In genomic region chr9:67735426-67735825, GRCm38 (mm10) we compare ENCODE assay signal across 9 mouse cellular contexts. TPM values are rescaled to one million over a fixed set of nuclear protein-coding genes. Genes with fewer than 3 reads are reported as not detected.
DNase-seq lines count a peak whose midpoint lies in the region; ATAC-seq lines count a peak whose summit lies in the region.
"Had no signal": no experiment of that assay in that cellular context is flagged by ENCODE, and none has a peak within 500 bp of the region (broad histone marks: within the 10 kb centered on the region; RNA-seq: fewer than 3 reads in every experiment).

No protein-coding gene starts in this region.

- H3K36me3 ChIP-seq in hindbrain, embryonic 14.5 days (replicated peaks; ENCODE audit: control insufficient read depth, insufficient read depth): no peaks in the 10 kb centered on the region
- H3K36me3 ChIP-seq in hindbrain, embryonic 13.5 days: no peaks in the 10 kb centered on the region
- H3K36me3 ChIP-seq: neural tube, embryonic 12.5 days had no signal

- H3K9ac ChIP-seq in hindbrain, embryonic 14.5 days: no peak overlapping the region
- no peak overlapping the region for H3K9ac ChIP-seq in hindbrain, embryonic 13.5 days
- H3K9ac ChIP-seq: neural tube, embryonic 12.5 days had no signal

- no peak overlapping the region for H3K4me3 ChIP-seq in hindbrain, embryonic 14.5 days (replicated peaks; ENCODE audit: low read length)
- no peak overlapping the region for H3K4me3 ChIP-seq in hindbrain, embryonic 13.5 days
- H3K4me3 ChIP-seq: neural tube, embryonic 12.5 days had no signal

- H3K4me2 ChIP-seq in hindbrain, embryonic 14.5 days (replicated peaks): no peak overlapping the region
- H3K4me2 ChIP-seq in hindbrain, embryonic 13.5 days: no peak overlapping the region
- H3K4me2 ChIP-seq: neural tube, embryonic 12.5 days had no signal

- 50% methylated on average over 11 of the region's 11 CpGs for WGBS in hindbrain, embryonic 14.5 days
- WGBS in hindbrain, embryonic 13.5 days: 54% methylated on average over 11 of the region's 11 CpGs

- no peaks in the 10 kb centered on the region for H3K9me3 ChIP-seq in hindbrain, embryonic 14.5 days (ENCODE audit: control insufficient read depth, low read length)
- H3K9me3 ChIP-seq in hindbrain, embryonic 13.5 days: no peaks in the 10 kb centered on the region
- H3K9me3 ChIP-seq: neural tube, embryonic 12.5 days had no signal

- H3K27me3 ChIP-seq in hindbrain, embryonic 14.5 days (ENCODE audit: control insufficient read depth, insufficient read depth, low read length): no peaks in the 10 kb centered on the region
- H3K27me3 ChIP-seq in hindbrain, embryonic 13.5 days: no peaks in the 10 kb centered on the region
- H3K27me3 ChIP-seq: neural tube, embryonic 12.5 days had no signal

- no peak overlapping the region for H3K27ac ChIP-seq in hindbrain, embryonic 14.5 days
- H3K27ac ChIP-seq in hindbrain, embryonic 13.5 days: no peak overlapping the region
- H3K27ac ChIP-seq: neural tube, embryonic 12.5 days had no signal

- peak; percentile 35 for DNase-seq in hindbrain, embryonic 14.5 days (ENCODE audit: low spot score)
- DNase-seq in 3T3-L1 (ENCODE audit: low read depth, low spot score) (peak; percentile 13), R1 (ENCODE audit: low read depth, low spot score) (peak; percentile 83)
- peak; percentile 69 for DNase-seq in heart, postnatal 4 days

- ATAC-seq in hindbrain, embryonic 14.5 days (ENCODE audit: low FRiP score): no peak
- no peak for ATAC-seq in hindbrain, embryonic 13.5 days (ENCODE audit: low FRiP score)
- ATAC-seq in common myeloid progenitor, adult 5-6 weeks (replicated peaks; ENCODE audit: low read depth, poor library complexity, severe bottlenecking): peak; percentile 39; the same call in 1 of the 2 replicates
- ATAC-seq in megakaryocyte progenitor cell, adult 5-6 weeks (replicated peaks; ENCODE audit: poor library complexity): peak; percentile 63; the same call in 1 of the 2 replicates
- ATAC-seq in inflammation-experienced regulatory T-cells, adult 6 months: no peak

- H3K4me1 ChIP-seq in hindbrain, embryonic 14.5 days (replicated peaks; ENCODE audit: control insufficient read depth, insufficient read depth, low read length): no peaks in the 10 kb centered on the region
- no peaks in the 10 kb centered on the region for H3K4me1 ChIP-seq in hindbrain, embryonic 13.5 days (replicated peaks)
- H3K4me1 ChIP-seq: neural tube, embryonic 12.5 days had no signal

RNA-seq across cellular contexts. Expression of gene C2cd4b, which starts 23.8 kb away (rescaled TPM):
- 0.80 and 2.1 TPM in 2 replicates for polyA plus RNA-seq in hindbrain, embryonic 14.5 days (2014; fragmentation: Nextera tagmentation; extraction: Ambion mirVana)
- 0.35 and 0.49 TPM in 2 replicates for polyA plus RNA-seq in hindbrain, embryonic 13.5 days (2015; fragmentation: Nextera tagmentation; extraction: Ambion mirVana)
- not detected in 2 replicates for total RNA-seq in common myeloid progenitor, adult 5-6 weeks (2017)
- total RNA-seq in heart, postnatal 4 days (2021): 1 to 10 TPM in 1 of 2 experiments, under 1 TPM in 1; 0.92 to 1.4 TPM
- not detected in 2 replicates for total RNA-seq in megakaryocyte progenitor cell, adult 5-6 weeks (2015)
- total RNA-seq in megakaryocyte progenitor cell, adult 5-6 weeks (2017): not detected in 2 replicates
- not detected for polyA plus RNA-seq in inflammation-experienced regulatory T-cells, adult 6 months (2017; shearing (Covaris generic))

Comparison
In these comparisons a context has a peak if more than half of its experiments do, and no peak if none do; other contexts are left out.
1. ATAC-seq: peak in common myeloid progenitor, adult 5-6 weeks (single experiment) and megakaryocyte progenitor cell, adult 5-6 weeks (single experiment); none in hindbrain, embryonic 14.5 days (single experiment), hindbrain, embryonic 13.5 days (single experiment) and inflammation-experienced regulatory T-cells, adult 6 months (single experiment).
2. DNase-seq: peak in every context shown above with its lines; median percentile 83 in R1; 69 in heart, postnatal 4 days; 35 in hindbrain, embryonic 14.5 days; 13 in 3T3-L1.